Mouse (Mus musculus): ENCODE results near the gene Gm5565. TPM values are rescaled to one million over a fixed set of nuclear protein-coding genes. Genes with fewer than 3 reads are reported as not detected.
"Not testable (repeated sequence)": the region's sequence is repeated elsewhere in the genome, so short reads cannot be mapped to it uniquely, and the experiment has no call there.

Gm5565 gene
- not detected in 2 replicates for polyA plus RNA-seq (2016; fragmentation: Nextera tagmentation; extraction: Ambion mirVana)

DNA sequence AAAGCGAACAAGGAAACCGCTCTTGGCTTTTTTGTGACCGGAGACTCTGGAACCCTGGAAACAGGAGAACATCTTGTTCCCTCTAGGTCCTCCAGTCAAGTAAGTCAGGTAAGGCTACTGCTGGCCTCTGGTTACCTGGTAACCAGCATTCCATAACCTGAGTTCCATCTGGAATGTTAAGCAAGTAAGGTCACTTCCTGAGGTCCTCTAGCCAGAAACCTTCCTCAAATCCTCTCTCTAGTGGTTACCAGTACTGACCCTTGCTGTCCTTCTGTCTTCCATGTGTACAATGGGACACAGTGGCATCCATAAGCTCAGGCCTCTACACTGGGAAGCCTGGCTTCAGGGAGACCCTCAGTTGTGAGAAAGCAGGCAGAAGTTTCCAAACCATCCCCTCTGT lies at the start of gene Gm5565:
Gm5565 (minus strand) TSS at position 101 of the 400 bp plus-strand sequence.
- not testable (repeated sequence) for H3K4me2 ChIP-seq (replicated peaks); H3K27me3 ChIP-seq (replicated peaks); ATAC-seq (ENCODE audit: low FRiP score, low read depth); H3K27ac ChIP-seq; H3K4me3 ChIP-seq; H3K9me3 ChIP-seq; H3K9ac ChIP-seq; H3K4me1 ChIP-seq; H3K36me3 ChIP-seq
- WGBS: 91% methylated on average over 3 of the region's 3 CpGs

DNA sequence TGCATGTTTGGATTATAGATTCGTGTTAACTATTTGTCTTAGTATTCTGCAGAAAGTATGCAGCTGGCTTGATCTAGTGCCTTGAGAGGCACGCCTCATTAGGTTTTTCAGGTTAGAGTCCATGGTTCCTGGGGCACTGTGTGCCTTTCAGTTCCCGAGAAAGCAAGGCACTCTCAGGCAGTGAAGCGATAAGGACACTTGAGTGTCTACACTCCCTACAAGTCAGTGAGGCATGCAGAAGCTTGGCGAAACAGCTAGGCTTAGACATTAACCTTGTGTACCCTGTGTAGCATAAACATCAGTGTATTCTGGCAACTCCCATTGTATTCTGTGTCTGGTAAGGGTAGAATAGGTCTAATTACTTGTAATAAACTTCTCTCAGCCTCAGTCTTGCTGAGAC lies 45.2 kb upstream of the Gm5565 start:
- Histone ChIP-seq H3K27me3 (replicated peaks) (no peaks in the 10 kb centered on the region), H3K36me3 (peaks cover 79% of the 10 kb centered on the region), H3K9me3 (peaks cover 5% of the 10 kb centered on the region; the same call in 1 of the 2 replicates), H3K9ac (no peak overlapping the region), H3K4me2 (replicated peaks) (no peak overlapping the region), H3K4me1 (no peaks in the 10 kb centered on the region), H3K4me3 (no peak overlapping the region), H3K27ac (no peak overlapping the region)
- WGBS: 96% methylated on average over 5 of the region's 5 CpGs
- ATAC-seq (ENCODE audit: low FRiP score, low read depth): no peak

DNA sequence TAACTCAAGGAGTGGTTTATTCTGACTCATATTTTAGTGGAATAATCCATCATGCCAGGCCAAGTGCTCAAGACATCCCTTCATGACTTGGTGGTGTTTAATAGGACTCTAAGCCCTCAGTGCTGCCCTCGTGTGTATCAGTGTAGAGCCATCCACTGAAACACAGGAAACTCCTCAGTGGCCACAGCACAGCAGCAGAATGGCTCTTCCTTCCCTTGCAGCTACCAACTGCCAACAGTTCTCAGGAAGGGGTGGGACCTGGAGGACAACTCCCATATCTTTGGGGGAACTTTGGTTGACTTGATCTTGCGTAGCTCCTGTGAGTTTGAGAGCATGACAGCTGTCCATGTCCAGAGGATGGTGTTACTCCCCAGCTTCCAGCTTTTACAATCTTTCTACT lies 43.6 kb upstream of the Gm5565 start:
- Histone ChIP-seq H3K4me3 (no peak overlapping the region), H3K4me2 (replicated peaks) (no peak overlapping the region), H3K27me3 (replicated peaks) (no peaks in the 10 kb centered on the region), H3K36me3 (peaks cover 68% of the 10 kb centered on the region), H3K9ac (no peak overlapping the region), H3K4me1 (no peaks in the 10 kb centered on the region), H3K27ac (no peak overlapping the region), H3K9me3 (peaks cover 5% of the 10 kb centered on the region; the same call in 1 of the 2 replicates)
- WGBS: 87% methylated on average over 2 of the region's 2 CpGs
- no peak for ATAC-seq (ENCODE audit: low FRiP score, low read depth)

DNA sequence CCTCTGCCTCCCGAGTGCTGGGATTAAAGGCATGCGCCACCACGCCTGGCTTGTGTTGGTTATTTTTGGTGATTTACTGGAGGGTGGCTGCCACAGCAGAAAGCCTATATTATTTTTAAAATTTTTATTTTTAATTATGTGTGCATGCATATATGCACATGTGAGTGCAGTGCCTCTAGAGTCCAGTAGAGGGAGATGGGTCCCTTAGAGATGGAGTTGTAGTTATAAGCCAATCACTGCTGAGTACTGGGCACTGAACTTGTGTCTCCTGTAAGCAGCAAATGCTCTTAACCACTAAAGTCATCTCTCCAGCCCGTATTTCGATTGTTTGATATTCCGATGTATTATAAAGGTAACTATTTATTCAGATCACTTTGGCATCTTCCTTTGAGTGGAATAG lies 40.2 kb upstream of the Gm5565 start:
- 98% methylated on average over 6 of the region's 6 CpGs for WGBS
- H3K4me3 ChIP-seq: no peak overlapping the region
- no peak overlapping the region for H3K4me2 ChIP-seq (replicated peaks)
- H3K4me1 ChIP-seq: no peaks in the 10 kb centered on the region
- peaks cover 5% of the 10 kb centered on the region; the same call in 1 of the 2 replicates for H3K9me3 ChIP-seq
- no peak for ATAC-seq (ENCODE audit: low FRiP score, low read depth)
- no peak overlapping the region for H3K27ac ChIP-seq
- H3K36me3 ChIP-seq: peaks cover 42% of the 10 kb centered on the region
- no peaks in the 10 kb centered on the region for H3K27me3 ChIP-seq (replicated peaks)
- H3K9ac ChIP-seq: no peak overlapping the region

DNA sequence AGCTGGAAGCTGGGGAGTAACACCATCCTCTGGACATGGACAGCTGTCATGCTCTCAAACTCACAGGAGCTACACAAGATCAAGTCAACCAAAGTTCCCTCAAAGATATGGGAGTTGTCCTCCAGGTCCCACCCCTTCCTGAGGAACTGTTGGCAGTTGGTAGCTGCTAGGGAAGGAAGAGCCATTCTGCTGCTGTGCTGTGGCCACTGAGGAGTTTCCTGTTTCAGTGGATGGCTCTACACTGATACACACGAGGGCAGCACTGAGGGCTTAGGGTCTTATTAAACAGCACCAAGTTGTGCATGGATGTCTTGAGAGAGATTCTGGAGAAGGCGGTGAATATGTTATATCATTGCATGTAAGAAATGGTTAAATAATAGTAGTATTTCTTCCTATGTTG lies 39.2 kb upstream of the Gm5565 start:
- Histone ChIP-seq H3K9ac (no peak overlapping the region), H3K27ac (no peak overlapping the region)
- 87% methylated on average over 2 of the region's 2 CpGs for WGBS

DNA sequence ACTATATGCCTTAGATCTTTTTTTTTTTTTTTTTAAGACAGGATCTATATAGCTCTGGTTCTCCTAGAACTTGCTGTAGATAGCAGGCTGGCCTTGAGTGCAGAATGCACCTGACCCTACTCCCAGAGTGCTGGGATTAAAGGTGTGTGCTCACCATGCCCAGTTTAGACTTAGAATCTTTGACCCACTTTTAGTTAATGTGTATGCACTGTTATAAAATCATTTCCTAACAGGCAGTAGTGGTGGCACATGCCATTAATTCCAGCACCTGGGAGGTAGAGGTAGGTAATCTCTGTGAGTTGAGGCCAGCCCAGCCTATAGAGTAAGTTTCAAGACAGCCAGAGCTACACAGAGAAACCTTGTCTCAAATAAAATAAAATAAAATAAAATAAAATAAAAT lies 38.7 kb upstream of the Gm5565 start:
- no peak for ATAC-seq (ENCODE audit: low FRiP score, low read depth)
- Histone ChIP-seq H3K36me3 (peaks cover 27% of the 10 kb centered on the region), H3K4me1 (no peaks in the 10 kb centered on the region), H3K27ac (no peak overlapping the region), H3K9me3 (peaks cover 5% of the 10 kb centered on the region; the same call in 1 of the 2 replicates), H3K4me2 (replicated peaks) (no peak overlapping the region), H3K27me3 (replicated peaks) (no peaks in the 10 kb centered on the region), H3K9ac (no peak overlapping the region), H3K4me3 (no peak overlapping the region)

More for the DNA sequence above, 39.2 kb upstream of the Gm5565 start:
- H3K4me2 ChIP-seq (replicated peaks): no peak overlapping the region
- no peaks in the 10 kb centered on the region for H3K4me1 ChIP-seq
- ATAC-seq (ENCODE audit: low FRiP score, low read depth): no peak
- peaks cover 31% of the 10 kb centered on the region for H3K36me3 ChIP-seq
- no peaks in the 10 kb centered on the region for H3K27me3 ChIP-seq (replicated peaks)
- H3K9me3 ChIP-seq: peaks cover 5% of the 10 kb centered on the region; the same call in 1 of the 2 replicates
- no peak overlapping the region for H3K4me3 ChIP-seq

DNA sequence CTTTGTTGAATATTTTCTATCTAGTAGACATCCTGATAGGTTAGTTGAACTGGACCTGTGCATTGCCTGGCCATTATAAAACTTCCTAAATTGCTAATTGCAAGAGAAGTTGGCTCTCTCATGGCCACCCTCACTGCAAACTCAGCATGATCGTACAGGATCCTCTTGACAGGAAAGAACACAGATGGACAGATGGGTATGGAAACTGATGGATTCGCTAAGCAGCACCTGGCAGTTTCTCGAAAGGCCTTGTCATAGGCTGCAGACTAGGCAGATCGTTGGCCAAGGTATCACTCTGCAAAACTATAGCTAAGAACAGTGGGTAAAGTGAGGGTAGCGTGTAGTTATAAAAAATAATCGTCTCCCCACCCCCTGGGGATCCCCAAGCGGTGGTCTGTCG lies 33.0 kb upstream of the Gm5565 start:
- WGBS: 80% methylated on average over 8 of the region's 8 CpGs
- no peak for ATAC-seq (ENCODE audit: low FRiP score, low read depth)

DNA sequence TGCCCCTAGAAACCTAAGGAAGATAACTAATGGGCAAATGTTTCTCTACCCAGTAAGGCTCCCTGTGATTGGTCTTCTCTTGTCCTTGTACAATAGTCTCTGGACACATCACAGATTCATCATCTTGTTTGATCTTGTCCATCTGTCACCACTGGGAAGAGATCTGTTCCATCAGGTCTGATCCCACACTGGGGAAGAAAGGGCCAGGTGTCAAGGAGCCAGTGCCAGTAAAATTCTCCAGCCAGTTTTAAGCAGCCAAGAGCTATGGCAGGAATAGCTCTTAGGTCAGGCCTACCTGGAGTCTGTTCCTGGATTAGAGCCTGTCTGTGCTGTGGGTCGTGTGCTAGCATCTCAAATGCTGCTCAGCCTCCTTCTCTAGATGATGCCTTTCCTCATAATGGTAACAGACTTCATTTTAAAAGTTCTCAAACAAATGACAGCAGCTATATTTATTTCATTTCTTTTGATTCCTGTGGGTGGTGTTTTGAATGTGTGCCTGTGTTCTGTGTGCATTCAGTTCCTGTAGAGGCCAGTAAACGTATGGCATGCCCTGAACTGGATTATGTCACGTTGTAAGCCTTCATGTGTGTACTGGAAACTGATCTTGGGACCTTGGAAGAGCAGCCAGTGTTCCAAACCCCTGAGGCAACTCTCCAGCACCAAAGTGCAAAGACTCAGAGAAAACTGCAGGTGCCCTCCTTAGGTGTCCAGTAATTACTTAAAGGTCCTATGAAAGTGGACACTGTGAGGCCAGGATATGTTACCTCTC lies 30.3 kb upstream of the Gm5565 start:
- ATAC-seq (ENCODE audit: low FRiP score, low read depth): no peak
- Histone ChIP-seq H3K27ac (no peak overlapping the region), H3K27me3 (replicated peaks) (no peaks in the 10 kb centered on the region), H3K9ac (no peak overlapping the region), H3K4me3 (no peak overlapping the region), H3K4me2 (replicated peaks) (no peak overlapping the region), H3K36me3 (no peaks in the 10 kb centered on the region), H3K9me3 (no peaks in the 10 kb centered on the region), H3K4me1 (no peaks in the 10 kb centered on the region)
- WGBS: 61% methylated on average over 3 of the region's 3 CpGs

More for the DNA sequence above, 33.0 kb upstream of the Gm5565 start:
- H3K36me3 ChIP-seq: peaks cover 5% of the 10 kb centered on the region; the same call in 1 of the 2 replicates
- H3K4me3 ChIP-seq: no peak overlapping the region
- H3K27ac ChIP-seq: no peak overlapping the region
- no peaks in the 10 kb centered on the region for H3K9me3 ChIP-seq
- H3K9ac ChIP-seq: no peak overlapping the region
- H3K4me1 ChIP-seq: no peaks in the 10 kb centered on the region
- no peaks in the 10 kb centered on the region for H3K27me3 ChIP-seq (replicated peaks)
- no peak overlapping the region for H3K4me2 ChIP-seq (replicated peaks)

DNA sequence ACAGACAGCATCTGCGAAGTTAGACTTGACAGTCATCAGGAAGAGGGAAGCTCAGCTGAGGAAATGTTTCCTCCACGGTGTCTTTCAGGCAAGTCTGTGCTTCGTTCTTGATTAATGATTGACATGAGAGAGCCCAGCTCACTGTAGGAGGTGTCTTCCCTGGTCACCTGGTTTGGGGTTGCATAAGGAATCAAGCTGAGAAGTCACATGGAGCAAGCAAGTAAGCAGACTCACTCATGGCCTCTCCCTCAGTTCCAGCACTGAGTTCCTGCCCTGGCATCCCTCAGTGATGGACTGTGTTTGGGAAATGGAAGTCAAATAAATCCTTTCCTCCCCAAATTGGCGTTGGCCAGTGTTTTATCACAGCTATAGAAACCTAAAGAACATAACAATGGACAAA lies 29.8 kb upstream of the Gm5565 start:
- Histone ChIP-seq H3K27ac (no peak overlapping the region), H3K4me1 (no peaks in the 10 kb centered on the region), H3K9me3 (no peaks in the 10 kb centered on the region), H3K27me3 (replicated peaks) (no peaks in the 10 kb centered on the region), H3K4me3 (no peak overlapping the region), H3K36me3 (no peaks in the 10 kb centered on the region), H3K4me2 (replicated peaks) (no peak overlapping the region), H3K9ac (no peak overlapping the region)
- WGBS: 65% methylated on average over 4 of the region's 4 CpGs
- no peak for ATAC-seq (ENCODE audit: low FRiP score, low read depth)

DNA sequence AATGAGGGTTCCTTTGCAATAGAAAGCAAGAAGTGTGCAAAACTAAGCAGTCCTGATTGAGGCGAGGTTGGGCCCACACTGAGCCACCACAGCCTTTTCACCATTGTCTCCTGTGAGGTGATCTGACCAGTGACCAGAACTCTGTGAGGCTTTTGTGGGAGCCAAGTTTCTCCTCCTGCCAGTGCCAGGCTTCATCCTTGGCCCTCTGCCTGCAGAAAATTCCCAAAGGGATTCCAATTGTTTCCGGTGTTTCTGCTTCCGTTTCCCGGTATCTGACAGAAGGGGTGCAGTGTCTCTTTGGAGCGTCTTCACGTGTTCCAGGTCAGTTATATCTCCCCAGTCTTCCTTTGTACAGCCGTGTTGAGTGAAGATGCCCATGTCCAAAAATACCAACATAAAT lies 28.4 kb upstream of the Gm5565 start:
- 93% methylated on average over 7 of the region's 7 CpGs for WGBS
- no peak for ATAC-seq (ENCODE audit: low FRiP score, low read depth)
- no peak overlapping the region for H3K4me3 ChIP-seq

DNA sequence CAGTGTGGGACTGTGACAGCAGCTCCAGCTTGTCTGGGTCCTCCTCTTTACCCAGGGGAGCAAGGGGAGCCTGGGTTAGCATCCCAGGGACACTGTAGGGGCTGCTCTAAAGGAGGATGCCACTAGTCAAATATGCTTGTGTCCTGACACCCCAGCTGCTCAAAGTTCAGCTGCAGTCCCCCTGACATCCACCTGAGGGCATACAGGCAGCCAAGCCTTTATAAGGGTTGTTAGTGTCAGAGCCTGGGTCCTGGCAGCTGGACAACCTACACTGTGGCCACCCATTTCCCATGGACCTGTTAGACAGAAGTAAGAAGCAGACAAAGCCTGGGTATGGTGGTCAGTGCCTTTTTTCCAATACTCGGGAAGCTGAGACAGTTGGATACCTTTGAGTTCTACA lies 27.8 kb upstream of the Gm5565 start:
- Histone ChIP-seq H3K27ac (no peak overlapping the region), H3K9ac (no peak overlapping the region), H3K4me1 (no peaks in the 10 kb centered on the region), H3K4me3 (no peak overlapping the region), H3K9me3 (peaks cover 9% of the 10 kb centered on the region; the same call in 1 of the 2 replicates), H3K27me3 (replicated peaks) (no peaks in the 10 kb centered on the region), H3K36me3 (no peaks in the 10 kb centered on the region), H3K4me2 (replicated peaks) (no peak overlapping the region)
- ATAC-seq (ENCODE audit: low FRiP score, low read depth): no peak
- WGBS: 88% methylated on average over 1 of the region's 1 CpGs

More for the DNA sequence above, 28.4 kb upstream of the Gm5565 start:
- Histone ChIP-seq H3K27me3 (replicated peaks) (no peaks in the 10 kb centered on the region), H3K9me3 (peaks cover 8% of the 10 kb centered on the region; the same call in 1 of the 2 replicates), H3K27ac (no peak overlapping the region), H3K4me1 (no peaks in the 10 kb centered on the region), H3K9ac (no peak overlapping the region), H3K4me2 (replicated peaks) (no peak overlapping the region), H3K36me3 (no peaks in the 10 kb centered on the region)

DNA sequence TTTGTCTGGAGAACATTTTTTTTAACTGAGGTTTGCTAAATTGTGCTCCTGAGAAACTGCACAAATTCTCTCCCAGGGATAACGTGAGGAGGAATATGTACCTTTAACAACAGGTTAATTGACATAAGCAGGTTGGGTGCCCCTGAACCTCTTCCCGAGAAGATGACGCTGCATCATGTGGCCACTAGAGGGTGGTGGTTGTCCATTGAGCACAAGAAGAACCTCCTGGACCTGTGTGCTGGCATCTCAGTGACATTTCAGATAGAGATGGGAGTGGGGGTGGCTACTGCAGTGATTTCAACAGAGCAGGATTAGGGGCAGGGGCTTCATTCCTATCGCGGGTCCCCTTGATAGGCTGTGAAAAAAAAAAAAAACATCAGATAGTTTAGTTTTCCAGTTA lies 27.1 kb upstream of the Gm5565 start:
- not testable (repeated sequence) for H3K4me1 ChIP-seq; H3K9ac ChIP-seq; H3K36me3 ChIP-seq; H3K4me3 ChIP-seq; H3K27me3 ChIP-seq (replicated peaks); H3K27ac ChIP-seq; ATAC-seq (ENCODE audit: low FRiP score, low read depth); H3K9me3 ChIP-seq; H3K4me2 ChIP-seq (replicated peaks)
- 33% methylated on average over 5 of the region's 5 CpGs for WGBS

DNA sequence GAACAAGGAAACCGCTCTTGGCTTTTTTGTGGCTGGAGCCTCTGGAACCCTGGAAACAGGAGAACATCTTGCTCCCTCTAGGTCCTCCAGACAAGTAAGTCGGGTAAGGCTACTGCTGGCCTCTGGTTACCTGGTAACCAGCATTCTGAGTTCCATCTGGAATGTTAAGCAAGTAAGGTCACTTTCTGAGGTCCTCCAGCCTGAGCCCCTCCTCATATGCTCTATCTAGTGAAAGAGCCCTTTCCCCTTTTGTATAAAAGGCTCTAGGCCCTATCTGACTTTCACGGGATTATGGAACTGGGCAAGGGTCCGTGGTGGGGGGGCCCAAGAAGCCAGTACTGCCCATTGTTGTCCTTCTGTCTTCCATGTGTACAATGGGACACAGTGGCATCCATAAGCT lies 24.9 kb upstream of the Gm5565 start, which contains the start of gene 1700001J03Rik:
1700001J03Rik (minus strand) TSS at position 101 of the 400 bp plus-strand sequence.
- not testable (repeated sequence) for H3K4me1 ChIP-seq; H3K27ac ChIP-seq; H3K4me3 ChIP-seq; ATAC-seq (ENCODE audit: low FRiP score, low read depth); H3K36me3 ChIP-seq; H3K27me3 ChIP-seq (replicated peaks); H3K9ac ChIP-seq; H3K4me2 ChIP-seq (replicated peaks)
- 76% methylated on average over 4 of the region's 4 CpGs for WGBS
- H3K9me3 ChIP-seq: peaks cover 13% of the 10 kb centered on the region; the same call in 1 of the 2 replicates
